Mouse (Mus musculus): ENCODE results near the gene Zfp146. TPM values are rescaled to one million over a fixed set of nuclear protein-coding genes. Genes with fewer than 3 reads are reported as not detected.
"Not testable (repeated sequence)": the region's sequence is repeated elsewhere in the genome, so short reads cannot be mapped to it uniquely, and the experiment has no call there.

Zfp146 gene
- polyA plus RNA-seq, 1 experiment from 2014 or later = 16.6 TPM

- H3K36me3 ChIP-seq (ENCODE audit: control insufficient read depth, insufficient read depth, low read length) = no peaks in the 10 kb centered on the region
- H3K4me3 ChIP-seq (ENCODE audit: low read depth, low read length) = no peak overlapping the region
- no peak overlapping the region for H3K27ac ChIP-seq (ENCODE audit: low read depth, low read length)
- H3K27me3 ChIP-seq (ENCODE audit: control insufficient read depth, insufficient read depth, low read length) = no peaks in the 10 kb centered on the region
- H3K9ac ChIP-seq (ENCODE audit: low read length) = no peak overlapping the region
- DNase-seq (ENCODE audit: low spot score, missing footprints) (no peak), ATAC-seq (ENCODE audit: low FRiP score) (no peak)
- 82% methylated on average over 11 of the region's 11 CpGs for WGBS
- H3K4me2 ChIP-seq = no peak overlapping the region
- H3K9me3 ChIP-seq (ENCODE audit: control insufficient read depth, low read length) = no peaks in the 10 kb centered on the region
- H3K4me1 ChIP-seq (ENCODE audit: control insufficient read depth, insufficient read depth, low read length) = peaks cover 4% of the 10 kb centered on the region
Observed at GRCm38 (mm10) chr7:30202895-30203690, 33.5 kb upstream of the Zfp146 start.

DNA sequence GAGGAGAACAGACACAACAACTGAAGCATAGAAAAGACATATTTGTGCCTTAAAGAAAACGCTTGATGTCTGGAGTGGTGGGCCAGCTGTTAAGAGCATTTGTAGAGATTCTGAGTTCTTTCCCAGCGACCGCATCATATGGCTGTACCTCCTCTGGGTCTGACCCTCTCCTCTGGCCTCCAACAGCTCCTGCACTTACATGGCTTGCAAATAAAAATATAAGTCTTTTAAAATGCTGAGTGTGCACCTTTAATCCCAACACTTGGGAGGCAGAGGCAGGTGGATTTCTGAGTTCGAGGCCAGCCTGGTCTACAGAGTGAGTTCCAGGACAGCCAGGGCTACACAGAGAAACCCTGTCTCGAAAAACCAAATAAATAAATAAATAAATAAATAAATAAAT is 31.1 kb upstream of the Zfp146 start:
- H3K4me2 ChIP-seq; H3K27ac ChIP-seq (ENCODE audit: low read depth, low read length); ATAC-seq (ENCODE audit: low FRiP score); H3K9me3 ChIP-seq (ENCODE audit: control insufficient read depth, low read length); H3K4me3 ChIP-seq (ENCODE audit: low read depth, low read length); H3K27me3 ChIP-seq (ENCODE audit: control insufficient read depth, insufficient read depth, low read length); H3K36me3 ChIP-seq (ENCODE audit: control insufficient read depth, insufficient read depth, low read length); H3K9ac ChIP-seq (ENCODE audit: low read length); H3K4me1 ChIP-seq (ENCODE audit: control insufficient read depth, insufficient read depth, low read length); DNase-seq (ENCODE audit: low spot score, missing footprints): not testable (repeated sequence)
- 90% methylated on average over 5 of the region's 5 CpGs for WGBS

DNA sequence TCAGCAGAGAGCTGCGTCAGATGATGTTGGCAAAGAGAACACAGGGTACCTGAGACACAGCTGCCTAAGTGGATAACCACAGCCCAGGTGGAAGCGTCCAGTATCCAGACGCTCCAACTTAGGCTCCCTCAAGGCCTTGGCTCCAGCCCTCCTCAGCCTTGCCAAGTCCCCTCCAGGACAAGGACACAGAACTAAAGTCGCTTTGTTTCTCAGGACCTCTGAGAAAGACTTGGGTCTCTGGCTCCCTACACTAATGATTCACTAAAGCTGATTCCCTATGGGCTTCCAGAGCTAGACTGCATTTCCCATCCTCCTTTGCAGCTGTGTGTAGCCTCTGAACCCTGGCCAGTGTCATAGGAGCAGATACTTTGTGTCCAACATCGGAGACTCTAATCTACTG is 30.6 kb upstream of the Zfp146 start:
- DNase-seq (ENCODE audit: low spot score, missing footprints) (no peak), ATAC-seq (ENCODE audit: low FRiP score) (no peak)
- 84% methylated on average over 5 of the region's 5 CpGs for WGBS
- H3K27ac ChIP-seq (ENCODE audit: low read depth, low read length) = no peak overlapping the region
- H3K4me1 ChIP-seq (ENCODE audit: control insufficient read depth, insufficient read depth, low read length) = peaks cover 6% of the 10 kb centered on the region
- H3K36me3 ChIP-seq (ENCODE audit: control insufficient read depth, insufficient read depth, low read length) = no peaks in the 10 kb centered on the region
- no peak overlapping the region for H3K4me3 ChIP-seq (ENCODE audit: low read depth, low read length)
- H3K27me3 ChIP-seq (ENCODE audit: control insufficient read depth, insufficient read depth, low read length) = no peaks in the 10 kb centered on the region
- no peak overlapping the region for H3K9ac ChIP-seq (ENCODE audit: low read length)
- no peaks in the 10 kb centered on the region for H3K9me3 ChIP-seq (ENCODE audit: control insufficient read depth, low read length)
- no peak overlapping the region for H3K4me2 ChIP-seq

DNA sequence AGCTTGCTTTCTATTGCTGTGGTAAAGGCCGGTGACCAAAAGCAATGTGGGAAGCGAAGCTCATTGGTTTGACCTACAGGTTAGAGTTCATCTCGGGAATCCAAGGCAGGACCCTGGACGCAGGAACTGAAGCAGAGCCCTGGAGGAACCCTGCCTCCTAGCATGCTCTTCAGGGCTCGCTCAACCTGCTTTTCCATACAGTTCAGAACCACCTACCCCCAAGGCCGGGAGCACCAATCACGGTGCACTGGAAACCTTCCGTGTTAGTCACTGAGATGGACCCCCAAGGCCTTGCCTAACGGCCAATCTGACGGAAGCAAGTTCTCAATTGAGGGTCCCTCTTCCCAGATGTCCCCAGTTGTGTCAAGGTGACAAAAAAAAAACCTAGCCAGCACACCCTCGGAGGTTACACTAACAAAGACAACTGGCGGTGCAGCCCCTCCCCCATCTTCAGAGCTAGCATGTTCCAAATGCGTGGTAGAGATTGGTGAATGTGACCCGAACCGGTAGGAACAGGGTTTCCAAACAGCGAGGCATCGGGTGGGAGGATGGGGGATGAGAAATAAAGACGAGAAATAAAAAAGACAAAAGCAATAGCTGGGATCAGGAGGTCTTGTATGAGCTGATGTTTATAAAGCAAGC is 30.1 kb upstream of the Zfp146 start:
- Histone ChIP-seq H3K9ac (ENCODE audit: low read length) (no peak overlapping the region), H3K4me1 (ENCODE audit: control insufficient read depth, insufficient read depth, low read length) (peaks cover 7% of the 10 kb centered on the region), H3K36me3 (ENCODE audit: control insufficient read depth, insufficient read depth, low read length) (no peaks in the 10 kb centered on the region), H3K27ac (ENCODE audit: low read depth, low read length) (no peak overlapping the region), H3K27me3 (ENCODE audit: control insufficient read depth, insufficient read depth, low read length) (no peaks in the 10 kb centered on the region), H3K9me3 (ENCODE audit: control insufficient read depth, low read length) (no peaks in the 10 kb centered on the region), H3K4me2 (no peak overlapping the region), H3K4me3 (ENCODE audit: low read depth, low read length) (no peak overlapping the region)
- DNase-seq (ENCODE audit: low spot score, missing footprints) (no peak), ATAC-seq (ENCODE audit: low FRiP score) (no peak)
- WGBS = 81% methylated on average over 18 of the region's 18 CpGs

- H3K4me2 ChIP-seq = peak within 1 kb of the TSS; percentile 27; the same call in 1 of the 2 replicates
- no peak within 1 kb of the TSS; the same call in 1 of the 2 replicates for H3K9ac ChIP-seq (ENCODE audit: low read length)
- no peaks in the 10 kb centered on the region for H3K27me3 ChIP-seq (ENCODE audit: control insufficient read depth, insufficient read depth, low read length)
- H3K27ac ChIP-seq (ENCODE audit: low read depth, low read length) = no peak within 1 kb of the TSS
- H3K36me3 ChIP-seq (ENCODE audit: control insufficient read depth, insufficient read depth, low read length) = no peaks in the 10 kb centered on the region
- no peak for ATAC-seq (ENCODE audit: low FRiP score)
- DNase-seq (ENCODE audit: low spot score, missing footprints) = peak; percentile 89
- no peaks in the 10 kb centered on the region for H3K9me3 ChIP-seq (ENCODE audit: control insufficient read depth, low read length)
- H3K4me1 ChIP-seq (ENCODE audit: control insufficient read depth, insufficient read depth, low read length) = peaks cover 5% of the 10 kb centered on the region
- no peak within 1 kb of the TSS for H3K4me3 ChIP-seq (ENCODE audit: low read depth, low read length)
- WGBS = 12% methylated on average over 8 of the region's 8 CpGs
Observed at GRCm38 (mm10) chr7:30198481-30198971, 29.0 kb upstream of the Zfp146 start, which contains the start of gene Capns1. Capns1 (minus strand) TSS chr7:30198811.

DNA sequence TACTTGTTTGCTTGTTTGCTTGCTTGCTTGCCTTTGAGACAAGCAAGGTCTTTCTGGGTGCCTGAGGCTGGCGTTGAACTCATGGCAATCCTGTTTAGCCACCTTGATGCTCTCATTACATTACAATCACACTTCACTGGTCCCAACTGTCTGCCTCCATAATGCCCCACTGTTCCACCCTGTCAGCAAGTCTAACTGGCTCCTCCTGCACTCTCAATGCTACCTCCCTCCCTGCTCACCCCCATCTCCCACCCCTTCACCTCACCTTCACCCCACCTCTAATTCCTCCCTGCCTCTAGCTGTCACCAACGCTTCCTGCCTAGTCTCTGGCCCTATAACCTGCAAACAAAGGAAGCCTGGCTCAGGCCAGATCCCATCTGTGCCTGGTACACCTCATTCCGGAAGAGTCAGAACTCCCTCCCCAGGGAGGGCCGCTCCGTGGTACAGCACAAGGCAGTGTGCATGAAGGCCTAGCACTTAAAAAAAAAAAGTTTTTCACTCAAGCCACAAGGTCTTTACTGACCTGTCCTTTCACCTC is 28.1 kb upstream of the Zfp146 start:
- 73% methylated on average over 5 of the region's 5 CpGs for WGBS
- no peak for DNase-seq (ENCODE audit: low spot score, missing footprints)
- Histone ChIP-seq H3K27ac (ENCODE audit: low read depth, low read length) (no peak overlapping the region), H3K9me3 (ENCODE audit: control insufficient read depth, low read length) (no peaks in the 10 kb centered on the region), H3K36me3 (ENCODE audit: control insufficient read depth, insufficient read depth, low read length) (no peaks in the 10 kb centered on the region), H3K9ac (ENCODE audit: low read length) (no peak overlapping the region), H3K27me3 (ENCODE audit: control insufficient read depth, insufficient read depth, low read length) (no peaks in the 10 kb centered on the region), H3K4me3 (ENCODE audit: low read depth, low read length) (no peak overlapping the region), H3K4me1 (ENCODE audit: control insufficient read depth, insufficient read depth, low read length) (peaks cover 13% of the 10 kb centered on the region), H3K4me2 (no peak overlapping the region)
- ATAC-seq (ENCODE audit: low FRiP score) = no peak

GRCm38 (mm10) chr7:30196171-30196570 is 26.6 kb upstream of the Zfp146 start:
- Histone ChIP-seq H3K9ac (ENCODE audit: low read length) (no peak overlapping the region), H3K36me3 (ENCODE audit: control insufficient read depth, insufficient read depth, low read length) (no peaks in the 10 kb centered on the region; the same call in 1 of the 2 replicates), H3K4me1 (ENCODE audit: control insufficient read depth, insufficient read depth, low read length) (peaks cover 14% of the 10 kb centered on the region), H3K27ac (ENCODE audit: low read depth, low read length) (no peak overlapping the region), H3K4me3 (ENCODE audit: low read depth, low read length) (no peak overlapping the region), H3K27me3 (ENCODE audit: control insufficient read depth, insufficient read depth, low read length) (no peaks in the 10 kb centered on the region), H3K9me3 (ENCODE audit: control insufficient read depth, low read length) (no peaks in the 10 kb centered on the region), H3K4me2 (no peak overlapping the region)
- DNase-seq (ENCODE audit: low spot score, missing footprints) (no peak), ATAC-seq (ENCODE audit: low FRiP score) (no peak)
- WGBS = 81% methylated on average over 6 of the region's 6 CpGs

DNA sequence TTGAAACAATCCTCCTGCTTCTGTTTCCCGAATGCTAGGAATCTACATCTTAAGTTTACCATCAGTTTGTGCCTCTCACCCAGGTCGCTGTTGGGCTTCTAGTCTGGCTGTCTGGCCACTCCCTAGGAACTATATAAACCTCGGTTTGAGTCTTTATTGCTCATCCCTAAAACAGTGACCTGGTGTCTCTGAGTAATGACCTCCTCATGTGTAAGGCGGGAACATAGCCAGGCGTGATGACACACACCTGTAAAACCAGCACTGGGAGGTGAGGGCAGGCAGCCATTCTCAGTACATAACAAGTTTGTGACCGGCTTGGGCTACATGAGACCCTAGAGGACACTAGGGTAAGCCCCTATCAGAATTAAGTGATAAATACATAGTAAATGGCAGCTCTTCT is 25.9 kb upstream of the Zfp146 start:
- no peak for ATAC-seq (ENCODE audit: low FRiP score)
- Histone ChIP-seq H3K27ac (ENCODE audit: low read depth, low read length) (no peak overlapping the region), H3K9me3 (ENCODE audit: control insufficient read depth, low read length) (no peaks in the 10 kb centered on the region), H3K4me3 (ENCODE audit: low read depth, low read length) (peak overlapping the region; percentile 64; the same call in 1 of the 2 replicates), H3K36me3 (ENCODE audit: control insufficient read depth, insufficient read depth, low read length) (no peaks in the 10 kb centered on the region; the same call in 1 of the 2 replicates), H3K4me2 (peak overlapping the region; percentile 85; the same call in 1 of the 2 replicates), H3K4me1 (ENCODE audit: control insufficient read depth, insufficient read depth, low read length) (peaks cover 14% of the 10 kb centered on the region), H3K27me3 (ENCODE audit: control insufficient read depth, insufficient read depth, low read length) (no peaks in the 10 kb centered on the region), H3K9ac (ENCODE audit: low read length) (peak overlapping the region; percentile 69; the same call in 1 of the 2 replicates)
- 80% methylated on average over 6 of the region's 6 CpGs for WGBS
- no peak for DNase-seq (ENCODE audit: low spot score, missing footprints)

DNA sequence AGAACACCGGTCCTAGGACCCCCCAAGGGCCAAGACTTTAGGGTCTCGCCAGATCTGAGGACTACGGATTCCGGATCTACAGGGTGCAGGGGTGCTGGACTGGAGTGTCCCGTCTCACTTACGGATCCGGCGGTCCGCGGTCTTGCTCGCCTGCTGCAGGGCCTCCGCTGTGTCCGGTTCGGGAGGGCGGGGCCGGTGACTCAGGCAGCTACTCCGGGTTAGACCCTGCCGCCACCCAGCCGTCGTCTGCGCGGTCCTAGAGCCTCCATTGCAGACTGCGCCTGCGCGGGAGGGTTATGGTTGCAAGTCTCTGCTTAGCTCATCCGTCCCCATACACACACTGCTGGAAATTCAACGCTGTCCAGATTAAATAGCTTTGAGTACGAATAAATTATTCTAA is 25.3 kb upstream of the Zfp146 start:
- Histone ChIP-seq H3K27ac (ENCODE audit: low read depth, low read length) (peak overlapping the region; percentile 25), H3K36me3 (ENCODE audit: control insufficient read depth, insufficient read depth, low read length) (no peaks in the 10 kb centered on the region; the same call in 1 of the 2 replicates), H3K4me3 (ENCODE audit: low read depth, low read length) (peak overlapping the region; percentile 64), H3K9ac (ENCODE audit: low read length) (peak overlapping the region; percentile 69), H3K4me2 (peak overlapping the region; percentile 85), H3K27me3 (ENCODE audit: control insufficient read depth, insufficient read depth, low read length) (no peaks in the 10 kb centered on the region), H3K9me3 (ENCODE audit: control insufficient read depth, low read length) (no peaks in the 10 kb centered on the region), H3K4me1 (ENCODE audit: control insufficient read depth, insufficient read depth, low read length) (peaks cover 14% of the 10 kb centered on the region)
- 1% methylated on average over 28 of the region's 28 CpGs for WGBS
- ATAC-seq (ENCODE audit: low FRiP score) = peak; percentile 89
- DNase-seq (ENCODE audit: low spot score, missing footprints) = peak; percentile 98

Data from midbrain, embryonic 11.5 days (tissue).